Mouse (Mus musculus) testis, adult 2 months (tissue): ENCODE results near the gene Slc6a16.

Experiments used
- CTCF ChIP-seq: fragments of 200-500 bp; IDR thresholded peaks from 2 replicates; pipeline ENCODE4 v1.5.1; 2012; ENCODE audit warnings: low read depth, mild to moderate bottlenecking, inconsistent platforms, low read length, moderate library complexity; ENCODE audit not compliant: control insufficient read depth, insufficient read depth, insufficient replicate concordance
- POLR2A ChIP-seq: fragments of 200-500 bp; IDR thresholded peaks from 2 replicates; pipeline ENCODE4 v1.6.1; 2012; ENCODE audit warnings: low read depth, mild to moderate bottlenecking, inconsistent platforms, low read length, moderate library complexity; ENCODE audit not compliant: control insufficient read depth

DNA sequence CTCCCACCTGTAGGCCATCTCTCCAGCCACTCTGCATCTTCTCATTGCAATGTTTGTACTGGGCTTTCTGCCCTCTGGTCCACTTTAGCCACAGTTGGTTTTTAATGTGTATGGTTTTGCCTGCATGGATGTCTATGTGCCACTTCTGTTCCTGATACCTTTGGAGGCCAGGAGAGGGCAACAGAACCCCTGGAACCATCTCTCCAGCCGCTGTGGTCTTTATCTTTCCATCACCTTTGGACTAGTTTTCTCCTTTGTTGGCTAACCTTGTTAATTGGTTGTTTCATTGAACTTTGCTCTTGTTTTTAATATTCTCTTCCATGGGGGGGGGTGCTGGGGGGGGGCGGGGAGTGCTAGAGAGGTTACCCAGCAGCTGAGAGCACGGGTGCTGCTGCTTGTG is 23.5 kb downstream of the Slc6a16 start:
- no peak for TF ChIP-seq CTCF
- no peak for TF ChIP-seq POLR2A
